Mouse (Mus musculus) kidney, embryonic 14.5 days (tissue): ENCODE results near the gene Cfap221. TPM values are rescaled to one million over a fixed set of nuclear protein-coding genes. Genes with fewer than 3 reads are reported as not detected.

Experiments used
- ATAC-seq: fragments of 200-750 bp; cut with Nextera tagmentation; 2 replicates; pipeline ENCODE4 v1.8.0; 2017; ENCODE audit warnings: moderate number of reproducible peaks, mild to moderate bottlenecking, moderate TSS enrichment, moderate library complexity; ENCODE audit not compliant: low FRiP score, low TSS enrichment
- H3K27ac ChIP-seq: fragments of 300-500 bp; sonication (generic); 2 replicates; pipeline ENCODE4 v1.5.1; 2014; ENCODE audit warnings: low read depth, mild to moderate bottlenecking, low read length, moderate library complexity, mixed read lengths
- H3K27me3 ChIP-seq: fragments of 300-500 bp; sonication (generic); 2 replicates; pipeline ENCODE4 v1.6.1; 2014; ENCODE audit warnings: mild to moderate bottlenecking, low read length; ENCODE audit not compliant: control insufficient read depth, insufficient read depth
- H3K36me3 ChIP-seq: fragments of 300-500 bp; sonication (generic); 2 replicates; pipeline ENCODE4 v1.6.1; 2014; ENCODE audit warnings: low read length, mixed read lengths; ENCODE audit not compliant: control insufficient read depth, insufficient read depth
- H3K4me1 ChIP-seq: fragments of 300-500 bp; sonication (generic); 2 replicates; pipeline ENCODE4 v1.6.1; 2014; ENCODE audit warnings: low read length, mixed read lengths; ENCODE audit not compliant: control insufficient read depth, insufficient read depth
- H3K4me2 ChIP-seq: fragments of 300-500 bp; sonication (generic); replicated peaks from 2 replicates; pipeline ENCODE4 v1.6.1; 2014; ENCODE audit warnings: low read depth, mild to moderate bottlenecking, low read length
- H3K4me3 ChIP-seq: fragments of 300-500 bp; sonication (generic); 2 replicates; pipeline ENCODE4 v1.5.1; 2014; ENCODE audit warnings: mild to moderate bottlenecking, low read length
- H3K9ac ChIP-seq: fragments of 300-500 bp; sonication (generic); 2 replicates; pipeline ENCODE4 v1.6.1; 2014; ENCODE audit warnings: low read depth, mild to moderate bottlenecking, low read length, moderate library complexity
- H3K9me3 ChIP-seq: fragments of 300-500 bp; sonication (generic); 2 replicates; pipeline ENCODE4 v1.6.1; 2016; ENCODE audit warnings: low read length; ENCODE audit not compliant: control insufficient read depth
- WGBS: fragments of 180-500 bp; shearing (Covaris S2); extraction: QIAGEN DNeasy Blood & Tissue Kit; methylation state at CpG from one replicate; pipeline ENCODE4 v1.1.7; 2014; 5-methylcytosine and 5-hydroxymethylcytosine counted together
- polyA plus RNA-seq: library from polyadenylated mRNA; unstranded; fragments of >200 nt; fragmentation: Nextera tagmentation; extraction: Ambion mirVana; gene quantifications from 2 replicates; pipeline ENCODE4 v1.2.1, GENCODE M21; 2014

Cfap221 gene
- polyA plus RNA-seq, 1 experiment from 2014 or later, result 0.35 TPM

GRCm38 (mm10) chr1:120016240-120016639 is 19.2 kb upstream of the Cfap221 start:
- Histone ChIP-seq H3K27me3 (no peaks in the 10 kb centered on the region), H3K27ac (no peak overlapping the region), H3K4me3 (no peak overlapping the region), H3K36me3 (no peaks in the 10 kb centered on the region), H3K9ac (no peak overlapping the region), H3K4me1 (no peaks in the 10 kb centered on the region), H3K9me3 (no peaks in the 10 kb centered on the region), H3K4me2 (no peak overlapping the region)
- WGBS, result 81% methylated on average over 2 of the region's 2 CpGs
- no peak for ATAC-seq

DNA sequence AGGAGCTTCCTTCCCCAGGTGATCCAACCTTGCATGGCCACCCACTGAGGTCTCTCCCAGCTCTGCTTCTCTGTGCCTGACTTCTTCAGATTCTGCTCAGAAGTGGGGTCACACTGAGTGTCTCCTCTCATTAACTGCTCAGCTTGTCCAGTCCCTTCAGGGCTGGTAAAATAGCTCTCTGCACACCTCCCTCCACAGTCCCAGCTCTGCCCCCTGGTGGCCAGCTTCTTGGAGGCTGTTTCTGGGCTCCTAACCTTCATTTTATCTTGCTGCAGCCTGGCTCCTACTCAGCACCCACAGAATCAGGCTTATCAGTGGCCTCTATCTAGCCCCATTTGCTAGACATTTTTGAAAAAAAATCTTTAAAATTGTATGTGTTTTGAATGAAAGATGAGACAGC is 16.1 kb upstream of the Cfap221 start:
- Histone ChIP-seq H3K27me3 (no peaks in the 10 kb centered on the region), H3K9ac (no peak overlapping the region), H3K36me3 (no peaks in the 10 kb centered on the region), H3K9me3 (no peaks in the 10 kb centered on the region), H3K4me2 (no peak overlapping the region), H3K4me1 (no peaks in the 10 kb centered on the region), H3K27ac (no peak overlapping the region), H3K4me3 (no peak overlapping the region)
- peak; percentile 36; the same call in 1 of the 2 replicates for ATAC-seq

- Histone ChIP-seq H3K27me3 (no peaks in the 10 kb centered on the region), H3K9ac (no peak overlapping the region), H3K9me3 (no peaks in the 10 kb centered on the region), H3K4me1 (no peaks in the 10 kb centered on the region), H3K4me2 (no peak overlapping the region), H3K27ac (no peak overlapping the region), H3K36me3 (no peaks in the 10 kb centered on the region), H3K4me3 (no peak overlapping the region)
- ATAC-seq, result no peak
- WGBS, result 81% methylated on average over 12 of the region's 12 CpGs
These were observed 15.6 kb upstream of the Cfap221 start for GRCm38 (mm10) chr1:120012638-120013037.

GRCm38 (mm10) chr1:120007851-120008588 is 11.0 kb upstream of the Cfap221 start:
- H3K27me3 ChIP-seq, result peaks cover 3% of the 10 kb centered on the region; the same call in 1 of the 2 replicates
- H3K4me3 ChIP-seq, result peak overlapping the region; percentile 40
- WGBS, result 31% methylated on average over 11 of the region's 11 CpGs
- H3K9ac ChIP-seq, result peak overlapping the region; percentile 45; the same call in 1 of the 2 replicates
- no peaks in the 10 kb centered on the region for H3K4me1 ChIP-seq
- no peaks in the 10 kb centered on the region for H3K36me3 ChIP-seq
- H3K4me2 ChIP-seq, result peak overlapping the region; percentile 78
- H3K27ac ChIP-seq, result no peak overlapping the region
- H3K9me3 ChIP-seq, result no peaks in the 10 kb centered on the region
- no peak for ATAC-seq

GRCm38 (mm10) chr1:120006844-120007790 is 10.1 kb upstream of the Cfap221 start, which contains the start of gene Sctr:
Gene Sctr, plus strand, starts transcription at chr1:120006894.
- peak within 1 kb of the TSS; percentile 45; the same call in 1 of the 2 replicates for H3K9ac ChIP-seq

DNA sequence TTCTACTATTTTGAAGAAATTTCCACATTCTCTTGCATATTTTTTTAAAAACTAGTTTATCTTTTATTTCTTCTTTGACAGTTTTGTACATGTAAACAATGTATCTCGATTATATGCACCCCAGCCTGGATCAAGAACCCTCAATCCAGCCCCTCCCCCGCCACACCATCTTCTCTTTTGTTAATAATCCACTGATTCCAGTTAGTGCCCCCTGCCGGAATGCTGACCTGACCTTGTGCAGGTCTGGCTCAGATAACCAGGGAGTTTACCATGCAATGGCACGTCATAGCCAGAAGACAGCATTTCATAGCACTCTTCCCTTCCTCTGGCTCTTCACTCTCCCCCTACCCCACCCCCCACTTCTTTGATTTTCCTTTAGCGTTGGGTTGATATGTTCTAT is 610 bp upstream of the Cfap221 start:
- WGBS, result 27% methylated on average over 5 of the region's 5 CpGs
- ATAC-seq, result peak; percentile 40

More at GRCm38 (mm10) chr1:120006844-120007790, 10.1 kb upstream of the Cfap221 start, which contains the start of gene Sctr:
- Histone ChIP-seq H3K4me3 (peak within 1 kb of the TSS; percentile 40), H3K27ac (no peak within 1 kb of the TSS), H3K4me1 (no peaks in the 10 kb centered on the region), H3K36me3 (no peaks in the 10 kb centered on the region), H3K9me3 (no peaks in the 10 kb centered on the region), H3K4me2 (peak within 1 kb of the TSS; percentile 78), H3K27me3 (peaks cover 3% of the 10 kb centered on the region; the same call in 1 of the 2 replicates)
- 1% methylated on average over 39 of the region's 39 CpGs for WGBS
- peak; percentile 74 for ATAC-seq

GRCm38 (mm10) chr1:119986555-119986954 is 10.5 kb downstream of the Cfap221 start:
- no peak overlapping the region for H3K4me3 ChIP-seq
- no peaks in the 10 kb centered on the region for H3K9me3 ChIP-seq
- no peak overlapping the region for H3K4me2 ChIP-seq
- no peak overlapping the region for H3K27ac ChIP-seq
- H3K4me1 ChIP-seq, result no peaks in the 10 kb centered on the region
- H3K27me3 ChIP-seq, result no peaks in the 10 kb centered on the region
- ATAC-seq, result no peak
- 87% methylated on average over 5 of the region's 5 CpGs for WGBS
- H3K9ac ChIP-seq, result no peak overlapping the region
- no peaks in the 10 kb centered on the region for H3K36me3 ChIP-seq

More for the DNA sequence above, 610 bp upstream of the Cfap221 start:
- Histone ChIP-seq H3K9ac (no peak overlapping the region), H3K27me3 (no peaks in the 10 kb centered on the region), H3K9me3 (no peaks in the 10 kb centered on the region), H3K4me3 (peak overlapping the region; percentile 56), H3K36me3 (no peaks in the 10 kb centered on the region), H3K27ac (no peak overlapping the region), H3K4me2 (peak overlapping the region; percentile 56), H3K4me1 (peaks cover 3% of the 10 kb centered on the region)

DNA sequence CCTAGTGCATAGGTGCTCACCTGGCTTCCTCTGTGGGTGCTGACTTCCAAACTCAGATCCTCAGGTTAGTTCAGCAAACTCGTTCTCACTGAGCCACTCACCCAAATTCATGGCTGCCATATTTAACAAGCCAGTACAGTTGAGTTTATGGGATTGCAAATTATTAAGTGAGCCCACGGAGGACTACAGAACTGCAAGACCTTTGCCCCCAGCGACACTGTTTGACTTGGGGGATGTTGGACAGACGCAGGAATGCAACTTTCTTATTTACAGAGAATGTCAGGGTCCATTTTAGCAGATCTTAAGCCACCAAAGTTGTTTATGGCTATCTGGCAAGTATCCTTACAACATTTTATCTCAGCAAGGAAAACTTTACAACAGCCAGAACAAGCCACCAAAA is 21.9 kb downstream of the Cfap221 start:
- no peaks in the 10 kb centered on the region for H3K4me1 ChIP-seq
- no peak overlapping the region for H3K4me3 ChIP-seq
- 73% methylated on average over 4 of the region's 4 CpGs for WGBS
- peaks cover under 1% of the 10 kb centered on the region; the same call in 1 of the 2 replicates for H3K9me3 ChIP-seq
- H3K27ac ChIP-seq, result no peak overlapping the region
- no peak overlapping the region for H3K9ac ChIP-seq
- H3K36me3 ChIP-seq, result no peaks in the 10 kb centered on the region
- no peak overlapping the region for H3K4me2 ChIP-seq
- no peak for ATAC-seq
- no peaks in the 10 kb centered on the region for H3K27me3 ChIP-seq
